Mouse (Mus musculus): ENCODE data around the gene Atpaf2. TPM values are rescaled to one million over a fixed set of nuclear protein-coding genes. Genes with fewer than 3 reads are reported as not detected.
A peak's percentile ranks its signal among the peaks of the same experiment; 100 is the strongest.
"Not testable (repeated sequence)": the region's sequence is repeated elsewhere in the genome, so short reads cannot be mapped to it uniquely, and the experiment has no call there.

The Atpaf2 gene
- 17.6 and 23.8 TPM in 2 replicates for polyA plus RNA-seq (2012; rRNA removed)

- TF ChIP-seq CTCF (IDR thresholded peaks at IDR 0.05; ENCODE audit: insufficient read depth, low read length) (no peak), POLR2A (IDR thresholded peaks at IDR 0.05; ENCODE audit: borderline replicate concordance, extremely low read depth, low read depth, low read length) (no peak)
- no peak for DNase-seq
- under 1% methylated on average over 39 of the region's 39 CpGs for WGBS
These were observed at the start of gene Atpaf2 for GRCm38 (mm10) chr11:60417717-60418472. Atpaf2 (minus strand) TSS chr11:60418457.

GRCm38 (mm10) chr11:60465943-60466380, 47.7 kb upstream of the Atpaf2 start:
- 83% methylated on average over 2 of the region's 2 CpGs for WGBS
- H3K4me3 ChIP-seq (replicated peaks; ENCODE audit: extremely low read depth, low read depth, low read length): no peak overlapping the region
- TF ChIP-seq CTCF (IDR thresholded peaks at IDR 0.05; ENCODE audit: insufficient read depth, low read length) (peak; percentile 62), POLR2A (IDR thresholded peaks at IDR 0.05; ENCODE audit: borderline replicate concordance, extremely low read depth, low read depth, low read length) (no peak)
- H3K4me1 ChIP-seq (ENCODE audit: control insufficient read depth, insufficient read depth, low read length): no peaks in the 10 kb centered on the region
- peak; percentile 49 for DNase-seq

More at GRCm38 (mm10) chr11:60417717-60418472, at the start of gene Atpaf2:
- Histone ChIP-seq H3K4me3 (replicated peaks; ENCODE audit: extremely low read depth, low read depth, low read length) (peak within 1 kb of the TSS; percentile 85), H3K4me1 (ENCODE audit: control insufficient read depth, insufficient read depth, low read length) (peaks cover 7% of the 10 kb centered on the region)

DNA sequence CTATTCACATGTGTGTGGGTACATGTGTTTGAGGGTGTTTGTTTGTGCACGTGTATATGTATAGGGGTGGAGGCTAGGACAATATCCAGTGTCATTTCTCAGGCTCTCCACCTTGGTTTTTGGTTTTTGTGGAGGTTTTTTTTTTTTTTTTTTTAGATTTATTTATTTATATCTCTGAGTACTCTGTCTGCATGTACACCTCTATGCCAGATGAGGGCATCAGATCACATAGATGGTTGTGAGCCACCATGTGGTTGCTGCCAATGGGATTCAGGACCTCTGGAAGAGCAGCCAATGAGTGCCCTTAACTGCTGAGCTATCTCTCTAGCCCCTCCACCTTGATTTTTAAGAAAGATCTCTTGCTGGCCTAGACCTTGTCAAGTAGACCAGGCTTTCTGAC, 39.7 kb upstream of the Atpaf2 start:
- TF ChIP-seq CTCF (IDR thresholded peaks at IDR 0.05; ENCODE audit: insufficient read depth, low read length) (no peak), POLR2A (IDR thresholded peaks at IDR 0.05; ENCODE audit: borderline replicate concordance, extremely low read depth, low read depth, low read length) (no peak)
- peaks cover 9% of the 10 kb centered on the region for H3K4me1 ChIP-seq (ENCODE audit: control insufficient read depth, insufficient read depth, low read length)
- H3K4me3 ChIP-seq (replicated peaks; ENCODE audit: extremely low read depth, low read depth, low read length): no peak overlapping the region
- WGBS: 94% methylated on average over 1 of the region's 1 CpGs
- DNase-seq: no peak

GRCm38 (mm10) chr11:60454745-60455087, 36.5 kb upstream of the Atpaf2 start:
- no peak for DNase-seq
- under 1% methylated on average over 17 of the region's 17 CpGs for WGBS

DNA sequence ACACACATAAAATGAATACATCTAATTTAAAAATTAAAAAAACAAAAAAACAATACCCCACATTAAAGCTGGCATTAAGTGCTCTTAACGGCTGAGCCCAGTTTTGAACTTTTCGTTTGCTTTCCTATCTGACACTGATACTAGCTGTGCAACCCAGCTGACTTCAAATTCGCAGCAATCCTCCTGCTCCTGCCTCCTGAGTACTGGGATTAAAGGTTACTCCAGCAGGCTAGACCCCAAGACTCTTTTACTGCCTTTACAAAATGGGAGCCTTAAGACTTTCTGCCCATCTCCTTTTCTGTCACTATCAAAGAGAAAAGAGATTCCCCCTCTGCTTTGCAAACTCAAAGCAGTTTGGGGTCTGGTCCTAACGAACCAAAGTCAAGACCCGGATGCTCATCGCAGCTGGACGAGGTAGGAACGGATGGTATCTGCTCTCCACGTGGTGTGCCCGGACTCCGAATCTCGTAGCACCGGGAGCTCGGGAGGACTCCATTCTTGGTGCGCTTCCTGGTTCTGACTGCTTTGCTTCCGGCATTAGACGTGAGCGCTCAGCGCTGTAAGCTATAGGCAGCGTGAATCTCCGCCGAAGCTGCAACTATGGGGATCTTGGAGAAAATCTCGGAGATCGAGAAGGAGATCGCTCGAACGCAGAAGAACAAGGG, 36.0 kb upstream of the Atpaf2 start, which contains the start of gene Drg2:
TSS of gene Drg2 (plus strand) at position 512 of the 665 bp plus-strand sequence.
- DNase-seq: peak; percentile 88
- 5% methylated on average over 27 of the region's 27 CpGs for WGBS
- Histone ChIP-seq H3K4me1 (ENCODE audit: control insufficient read depth, insufficient read depth, low read length) (peaks cover 9% of the 10 kb centered on the region), H3K4me3 (replicated peaks; ENCODE audit: extremely low read depth, low read depth, low read length) (peak within 1 kb of the TSS; percentile 76)
- no peak for TF ChIP-seq CTCF (IDR thresholded peaks at IDR 0.05; ENCODE audit: insufficient read depth, low read length)
- TF ChIP-seq POLR2A (IDR thresholded peaks at IDR 0.05; ENCODE audit: borderline replicate concordance, extremely low read depth, low read depth, low read length): peak; percentile 94; the same call in 1 of the 2 replicates

More at GRCm38 (mm10) chr11:60454745-60455087, 36.5 kb upstream of the Atpaf2 start:
- H3K4me1 ChIP-seq (ENCODE audit: control insufficient read depth, insufficient read depth, low read length): peaks cover 9% of the 10 kb centered on the region
- TF ChIP-seq CTCF (IDR thresholded peaks at IDR 0.05; ENCODE audit: insufficient read depth, low read length) (no peak), POLR2A (IDR thresholded peaks at IDR 0.05; ENCODE audit: borderline replicate concordance, extremely low read depth, low read depth, low read length) (no peak)
- H3K4me3 ChIP-seq (replicated peaks; ENCODE audit: extremely low read depth, low read depth, low read length): peak overlapping the region; percentile 76

GRCm38 (mm10) chr11:60444007-60444406, 25.8 kb upstream of the Atpaf2 start:
- WGBS: 82% methylated on average over 4 of the region's 4 CpGs

DNA sequence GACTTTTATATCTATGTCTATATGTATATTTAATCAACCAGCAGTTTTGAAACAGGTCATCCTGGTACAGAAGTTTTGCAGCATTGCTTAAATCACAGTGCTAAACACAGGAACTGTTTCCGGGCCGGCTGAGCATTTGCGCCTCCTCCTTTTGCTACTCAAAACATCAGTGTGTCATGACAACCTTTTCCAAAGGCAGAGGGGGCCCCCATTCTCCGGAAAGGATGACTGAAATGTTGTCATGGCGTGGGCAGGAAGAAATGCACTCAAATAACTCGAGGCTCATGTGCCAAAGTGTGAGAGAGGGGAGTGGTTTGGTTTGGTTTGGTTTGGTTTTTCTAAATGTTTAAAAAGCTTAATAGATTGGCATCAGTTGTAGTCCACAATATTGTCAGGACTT, 24.6 kb upstream of the Atpaf2 start:
- 85% methylated on average over 6 of the region's 6 CpGs for WGBS
- TF ChIP-seq CTCF (IDR thresholded peaks at IDR 0.05; ENCODE audit: insufficient read depth, low read length) (no peak), POLR2A (IDR thresholded peaks at IDR 0.05; ENCODE audit: borderline replicate concordance, extremely low read depth, low read depth, low read length) (no peak)
- Histone ChIP-seq H3K4me3 (replicated peaks; ENCODE audit: extremely low read depth, low read depth, low read length) (no peak overlapping the region), H3K4me1 (ENCODE audit: control insufficient read depth, insufficient read depth, low read length) (no peaks in the 10 kb centered on the region)
- no peak for DNase-seq

More at GRCm38 (mm10) chr11:60444007-60444406, 25.8 kb upstream of the Atpaf2 start:
- no peaks in the 10 kb centered on the region for H3K4me1 ChIP-seq (ENCODE audit: control insufficient read depth, insufficient read depth, low read length)
- no peak for DNase-seq
- H3K4me3 ChIP-seq (replicated peaks; ENCODE audit: extremely low read depth, low read depth, low read length): no peak overlapping the region
- TF ChIP-seq POLR2A (IDR thresholded peaks at IDR 0.05; ENCODE audit: borderline replicate concordance, extremely low read depth, low read depth, low read length) (no peak), CTCF (IDR thresholded peaks at IDR 0.05; ENCODE audit: insufficient read depth, low read length) (no peak)

GRCm38 (mm10) chr11:60440176-60440575, 21.9 kb upstream of the Atpaf2 start:
- DNase-seq: no peak
- Histone ChIP-seq H3K4me3 (replicated peaks; ENCODE audit: extremely low read depth, low read depth, low read length) (no peak overlapping the region), H3K4me1 (ENCODE audit: control insufficient read depth, insufficient read depth, low read length) (no peaks in the 10 kb centered on the region)
- WGBS: 39% methylated on average over 7 of the region's 7 CpGs
- TF ChIP-seq POLR2A (IDR thresholded peaks at IDR 0.05; ENCODE audit: borderline replicate concordance, extremely low read depth, low read depth, low read length) (no peak), CTCF (IDR thresholded peaks at IDR 0.05; ENCODE audit: insufficient read depth, low read length) (no peak)

- DNase-seq; H3K4me3 ChIP-seq (replicated peaks; ENCODE audit: extremely low read depth, low read depth, low read length): not testable (repeated sequence)
- 43% methylated on average over 1 of the region's 1 CpGs for WGBS
These were observed 21.4 kb upstream of the Atpaf2 start for GRCm38 (mm10) chr11:60439621-60440020.

More at GRCm38 (mm10) chr11:60439621-60440020, 21.4 kb upstream of the Atpaf2 start:
- H3K4me1 ChIP-seq (ENCODE audit: control insufficient read depth, insufficient read depth, low read length): not testable (repeated sequence)

Measured in lung, adult 2 months (tissue).